Mouse (Mus musculus) right cerebral cortex, postnatal 10 days (tissue): Measurements from ENCODE around the gene Col4a2.

ENCODE experiments used
- DNase-seq, 2 experiments: peaks; one replicate each; pipeline ENCODE4 v3.0.0; 2021; ENCODE audit warnings: low spot score in 2 of 2

Gene Col4a2

GRCm38 (mm10) chr8:11323681-11324080, 11.1 kb downstream of the Col4a2 start:
- no peak for DNase-seq

GRCm38 (mm10) chr8:11324801-11325395, 12.3 kb downstream of the Col4a2 start:
- DNase-seq: no peak

GRCm38 (mm10) chr8:11327298-11327697, 14.7 kb downstream of the Col4a2 start:
- no peak for DNase-seq

GRCm38 (mm10) chr8:11327722-11328417, 15.3 kb downstream of the Col4a2 start:
- no peak for DNase-seq

GRCm38 (mm10) chr8:11331561-11331960, 19.0 kb downstream of the Col4a2 start:
- DNase-seq: no peak

GRCm38 (mm10) chr8:11333746-11334145, 21.1 kb downstream of the Col4a2 start:
- no peak for DNase-seq

GRCm38 (mm10) chr8:11334493-11334892, 21.9 kb downstream of the Col4a2 start:
- no peak for DNase-seq

- DNase-seq: no peak
Measured at GRCm38 (mm10) chr8:11335238-11335637, 22.6 kb downstream of the Col4a2 start.

- peak; percentile 50 to 56 for DNase-seq
Measured at GRCm38 (mm10) chr8:11336346-11336745, 23.7 kb downstream of the Col4a2 start.

GRCm38 (mm10) chr8:11337642-11338041, 25.0 kb downstream of the Col4a2 start:
- no peak for DNase-seq

GRCm38 (mm10) chr8:11338507-11338906, 25.9 kb downstream of the Col4a2 start:
- DNase-seq: no peak

- no peak for DNase-seq
Measured at GRCm38 (mm10) chr8:11340310-11341110, 27.9 kb downstream of the Col4a2 start.

GRCm38 (mm10) chr8:11341111-11341566, 28.5 kb downstream of the Col4a2 start:
- no peak for DNase-seq

GRCm38 (mm10) chr8:11344459-11344858, 31.9 kb downstream of the Col4a2 start:
- no peak for DNase-seq

- DNase-seq: no peak
Measured at GRCm38 (mm10) chr8:11346225-11346624, 33.6 kb downstream of the Col4a2 start.

GRCm38 (mm10) chr8:11347699-11348098, 35.1 kb downstream of the Col4a2 start:
- DNase-seq: no peak

- DNase-seq: no peak
Measured at GRCm38 (mm10) chr8:11348622-11349021, 36.0 kb downstream of the Col4a2 start.

GRCm38 (mm10) chr8:11351355-11351754, 38.8 kb downstream of the Col4a2 start:
- no peak for DNase-seq

- DNase-seq: no peak
Measured at GRCm38 (mm10) chr8:11352514-11352913, 39.9 kb downstream of the Col4a2 start.

- DNase-seq: no peak
Measured at GRCm38 (mm10) chr8:11354800-11355451, 42.3 kb downstream of the Col4a2 start.

GRCm38 (mm10) chr8:11355900-11356299, 43.3 kb downstream of the Col4a2 start:
- no peak for DNase-seq

GRCm38 (mm10) chr8:11356776-11357175, 44.2 kb downstream of the Col4a2 start:
- no peak for DNase-seq
